Mouse (Mus musculus) erythroblast, adult 5-6 weeks (primary cell): ENCODE measurements around the gene Cfap46. TPM values are rescaled to one million over a fixed set of nuclear protein-coding genes. Genes with fewer than 3 reads are reported as not detected.

Source experiments
- ATAC-seq: replicated peaks from 2 replicates; pipeline ENCODE4 v1.8.0; 2016; ENCODE audit warnings: moderate number of reproducible peaks, mild to moderate bottlenecking, moderate TSS enrichment, inconsistent platforms; ENCODE audit not compliant: poor library complexity, low FRiP score, severe bottlenecking
- total RNA-seq, 2 experiments: library from RNA; stranded (forward) in 1 of 2; stranded (reverse) in 1 of 2; fragments of 150-400 nt in 1 of 2; fragments of 200-764, 138-1000 nt in 1 of 2; gene quantifications; 2 replicates each; pipeline versions ENCODE4 v1.2.3 to v1.2.4; 2015 to 2017; ENCODE audit warnings: low replicate concordance in 2 of 2

Cfap46 gene
- total RNA-seq (2015; ENCODE audit: low replicate concordance), result 0.21 TPM in 1 of 2 replicates, not detected in the other
- not detected in 2 replicates for total RNA-seq (2017; ENCODE audit: low replicate concordance)

DNA sequence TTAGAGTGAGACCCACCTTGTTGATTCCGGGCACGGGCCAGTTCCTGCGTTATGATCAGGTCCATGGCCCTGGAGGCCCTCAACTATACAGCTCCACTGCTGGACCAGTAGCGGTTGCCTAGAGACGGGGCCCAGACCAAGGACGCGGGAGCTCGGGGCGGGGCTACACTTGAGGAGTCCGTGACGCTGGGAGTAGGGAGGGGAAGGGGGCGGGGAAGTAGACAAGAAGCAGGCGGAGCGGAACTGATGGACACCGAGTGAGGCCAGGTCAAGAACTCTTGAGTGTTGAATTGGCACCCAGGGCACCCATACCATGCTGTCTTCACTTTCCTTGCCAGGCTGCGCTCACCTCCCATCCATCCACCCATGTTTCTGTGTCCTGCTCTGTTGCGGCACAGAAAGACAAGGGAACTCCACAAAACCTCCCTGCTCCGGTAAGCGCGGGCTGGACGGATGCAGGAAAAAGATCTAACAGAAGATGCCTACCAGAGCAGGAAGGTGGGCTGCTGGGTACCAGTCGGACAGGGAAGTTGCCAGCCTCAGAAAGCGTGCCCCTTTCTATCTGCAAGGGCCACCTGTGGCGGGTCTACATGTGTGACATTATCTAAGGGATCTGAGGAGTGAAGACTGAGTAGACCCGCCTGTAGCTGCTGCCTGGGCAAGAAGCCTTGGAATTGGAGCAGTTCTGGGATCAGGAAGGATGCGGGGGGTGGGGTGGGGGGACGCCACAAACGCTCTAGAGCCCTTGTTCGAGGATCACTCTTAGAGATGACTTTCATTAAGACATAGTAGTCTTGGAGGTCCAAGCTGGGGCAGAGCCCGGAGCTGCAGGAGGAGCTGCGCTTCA is at the start of gene Cfap46:
Gene Cfap46 (minus strand): TSS at position 112 of the 847 bp plus-strand sequence.
- ATAC-seq, result no peak

DNA sequence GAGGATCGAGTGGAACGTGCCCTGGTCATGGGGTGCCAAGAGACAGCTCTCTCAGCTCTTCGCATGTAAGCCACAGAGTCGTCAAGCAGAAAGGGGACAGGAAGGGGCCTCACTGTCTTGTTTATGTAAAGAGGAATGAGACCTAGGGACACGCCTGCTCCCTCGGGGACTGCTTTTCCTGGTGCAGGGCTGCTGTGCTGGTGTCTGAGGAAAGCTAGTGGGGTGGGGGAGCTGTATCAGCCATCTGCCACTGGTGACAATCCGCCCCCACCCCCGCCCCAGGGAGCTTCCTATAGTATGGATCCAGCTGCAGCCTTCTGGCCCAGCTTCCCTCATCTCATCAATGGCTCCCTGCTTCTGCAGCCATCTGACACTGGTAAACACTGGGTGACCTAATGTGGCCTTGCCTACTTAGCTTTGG is 47.7 kb upstream of the Cfap46 start:
- no peak for ATAC-seq

DNA sequence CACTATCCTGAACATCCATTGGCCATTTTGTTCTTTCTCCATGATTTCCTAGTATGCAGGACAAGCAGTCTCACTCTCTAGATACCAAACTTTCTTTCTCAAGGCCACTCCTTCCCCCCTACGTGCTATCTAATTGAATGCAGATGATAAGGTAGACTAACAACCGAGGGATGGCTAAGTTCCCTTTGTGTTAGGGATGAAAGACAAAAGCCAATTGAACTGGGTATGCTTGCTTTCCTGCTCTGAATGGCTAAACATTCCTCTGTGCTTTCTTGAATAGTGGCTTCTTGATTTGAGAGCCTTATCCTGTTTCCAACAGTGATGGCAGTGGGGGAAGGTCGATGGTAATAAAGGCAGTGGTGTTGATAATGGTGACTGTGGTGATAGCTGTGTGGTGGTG is 43.5 kb upstream of the Cfap46 start:
- no peak for ATAC-seq

DNA sequence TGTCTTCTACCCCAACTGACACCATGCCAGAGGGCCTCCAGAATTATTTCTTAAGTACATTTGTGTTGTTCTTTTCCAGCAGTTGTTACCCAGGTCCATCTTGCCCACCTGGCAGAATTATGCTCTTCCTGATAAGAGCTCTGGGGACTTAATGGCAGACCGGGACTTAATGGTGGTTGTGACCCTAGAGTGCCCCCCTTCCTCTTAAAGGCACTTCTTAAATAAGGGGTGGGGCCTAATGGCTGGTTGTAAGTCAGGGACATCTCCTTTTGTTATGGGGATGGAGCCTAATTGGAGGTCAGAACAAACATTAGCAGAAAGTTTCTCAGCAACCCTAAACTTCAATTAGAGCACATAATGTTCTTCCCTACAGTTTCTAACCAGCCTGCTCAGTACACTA is 42.0 kb upstream of the Cfap46 start:
- ATAC-seq, result no peak

DNA sequence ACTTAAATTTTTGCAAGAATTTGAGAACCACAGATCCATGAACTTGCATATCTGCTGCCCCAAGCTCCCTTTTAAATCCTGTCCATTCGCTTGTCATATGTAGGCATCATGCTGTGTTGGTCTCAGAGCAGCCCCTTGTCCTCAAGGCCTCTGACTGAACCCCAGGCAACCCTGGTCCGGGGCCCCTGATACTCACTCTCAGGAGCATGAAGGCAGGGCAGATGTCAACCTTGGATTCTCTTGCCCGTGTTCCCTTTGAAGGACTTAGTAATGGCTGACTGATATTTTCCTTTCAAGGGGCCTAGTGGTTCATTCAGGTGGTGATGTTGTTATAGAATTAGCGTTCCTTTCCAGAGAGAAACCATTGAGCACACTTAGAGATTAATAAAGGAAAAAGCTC is 40.4 kb upstream of the Cfap46 start:
- no peak for ATAC-seq

DNA sequence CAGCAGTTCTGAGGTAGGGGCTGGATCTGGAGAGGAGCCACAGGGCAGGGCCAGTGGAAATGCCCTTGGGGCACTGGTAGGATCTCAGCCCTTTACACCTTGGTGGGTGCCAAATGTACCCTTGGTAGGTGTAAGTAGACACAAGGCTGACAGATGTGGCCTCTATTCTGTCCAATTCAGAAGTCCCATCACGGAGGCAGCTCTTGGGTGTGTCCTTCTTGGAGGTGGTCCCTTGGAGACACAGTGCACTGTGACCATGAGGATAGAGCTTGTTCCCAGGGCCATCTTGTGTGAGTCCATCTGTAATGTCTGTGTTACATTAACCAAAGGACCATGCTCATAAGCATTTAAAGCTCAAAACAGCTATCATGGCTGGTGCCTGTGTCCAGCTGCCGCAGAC is 37.6 kb upstream of the Cfap46 start:
- ATAC-seq, result no peak

DNA sequence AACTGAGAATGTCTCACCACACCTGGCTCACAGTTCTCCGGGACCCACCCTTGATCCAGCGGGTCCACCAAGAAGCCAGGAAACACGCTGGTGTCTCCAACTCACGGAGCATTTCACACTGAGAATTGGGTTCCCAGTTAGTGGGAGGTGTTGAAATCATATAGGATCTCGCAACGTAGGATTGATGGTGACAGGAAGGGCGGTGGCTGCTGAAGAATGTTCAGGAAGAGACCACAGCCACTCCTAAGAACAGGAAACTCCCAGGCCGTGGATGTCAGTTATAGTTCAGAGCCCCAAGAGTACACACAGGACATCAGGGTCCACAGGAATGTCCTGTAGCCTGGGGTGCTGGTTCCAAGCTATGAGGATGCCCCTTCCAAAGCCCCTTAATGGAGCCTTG is 34.2 kb upstream of the Cfap46 start:
- no peak for ATAC-seq

DNA sequence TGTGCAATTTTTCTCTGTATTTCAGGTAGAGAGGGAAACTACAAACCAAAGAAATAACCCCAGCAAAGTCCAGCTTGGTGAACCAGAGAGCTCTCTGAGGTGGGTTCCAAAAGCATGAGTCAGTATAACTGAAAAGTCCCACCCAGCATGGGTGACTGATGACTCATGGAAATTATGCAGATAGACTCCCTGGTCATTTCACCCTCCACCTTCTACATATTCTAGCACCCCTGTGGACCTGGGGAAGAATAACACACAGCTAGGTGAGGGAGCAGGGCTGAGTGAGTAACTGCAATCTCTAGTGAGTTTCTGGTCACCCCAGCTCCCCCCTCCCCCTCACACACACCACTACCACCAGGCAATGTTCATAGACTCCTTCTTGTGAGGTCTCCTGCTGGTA is 28.2 kb upstream of the Cfap46 start:
- no peak for ATAC-seq

DNA sequence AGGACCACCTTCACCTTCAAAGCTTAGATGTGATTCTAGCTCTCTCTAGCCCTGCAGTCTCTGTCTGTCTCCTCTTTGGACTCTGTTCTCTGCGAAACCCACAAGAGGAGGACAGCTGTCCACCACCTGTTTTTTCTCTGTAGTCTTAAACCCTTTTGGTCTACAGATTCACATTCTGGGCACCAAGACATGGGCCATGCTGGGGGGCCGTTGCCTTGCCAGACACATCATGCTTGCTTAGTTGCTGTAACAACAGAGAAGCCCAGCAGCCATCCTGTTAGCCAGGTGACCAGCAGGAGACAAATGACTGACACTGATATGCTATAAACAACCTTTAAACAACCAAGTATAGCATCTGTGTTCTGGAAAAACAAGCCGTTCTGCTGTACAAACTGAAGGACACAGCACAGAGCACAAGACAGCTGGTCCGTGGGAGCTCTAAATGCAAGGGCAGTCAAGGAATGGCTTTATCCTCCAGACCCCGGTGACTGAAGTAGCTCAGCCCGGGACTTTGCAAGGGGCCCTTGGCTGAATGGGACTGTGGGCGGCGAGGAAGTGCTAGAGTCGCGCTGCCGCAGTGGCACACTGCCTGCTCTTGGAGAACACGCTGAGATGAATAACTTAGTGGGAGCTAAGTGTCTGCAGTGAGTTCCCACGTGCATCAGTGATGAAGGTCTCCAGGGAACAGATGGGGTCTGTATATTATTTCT is 22.9 kb upstream of the Cfap46 start:
- no peak for ATAC-seq

DNA sequence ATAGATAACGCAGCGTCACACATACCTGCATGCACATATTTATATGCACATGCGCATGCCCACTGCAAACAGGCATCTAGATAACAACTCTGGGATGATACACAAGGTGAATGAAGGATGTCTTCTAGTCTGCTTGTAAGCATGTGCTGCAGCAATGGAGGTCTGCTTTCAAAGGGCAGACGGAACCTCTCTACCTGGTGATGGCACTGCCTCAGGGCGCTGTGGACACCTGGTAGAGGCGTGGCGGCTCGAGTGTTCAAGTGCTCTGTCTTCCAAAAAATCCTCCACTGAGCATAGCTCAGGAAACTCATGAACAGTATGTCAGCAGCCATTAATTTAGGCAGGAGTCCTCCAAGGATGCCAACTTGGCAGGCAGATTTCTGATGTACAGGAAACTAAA is 22.2 kb upstream of the Cfap46 start:
- ATAC-seq, result no peak

DNA sequence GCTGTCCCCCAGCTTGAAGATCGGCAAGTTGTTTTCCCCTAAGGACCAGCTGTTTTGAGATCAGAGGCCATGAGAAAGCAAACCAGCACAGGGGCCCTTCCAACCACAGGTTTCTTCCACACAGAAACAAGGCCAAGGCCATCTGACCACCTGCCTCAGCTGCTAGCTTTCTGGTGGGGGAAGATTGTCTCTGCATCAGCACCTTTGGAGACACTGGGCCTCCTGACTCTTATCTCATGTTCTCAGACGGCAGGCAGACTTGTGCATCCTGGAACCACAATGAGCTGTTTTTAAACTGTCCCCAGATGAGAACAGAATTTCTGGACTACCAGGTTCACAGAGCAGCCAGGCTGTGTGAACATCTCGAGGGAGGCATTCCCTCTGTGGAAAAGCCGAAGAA is 21.5 kb upstream of the Cfap46 start:
- no peak for ATAC-seq

DNA sequence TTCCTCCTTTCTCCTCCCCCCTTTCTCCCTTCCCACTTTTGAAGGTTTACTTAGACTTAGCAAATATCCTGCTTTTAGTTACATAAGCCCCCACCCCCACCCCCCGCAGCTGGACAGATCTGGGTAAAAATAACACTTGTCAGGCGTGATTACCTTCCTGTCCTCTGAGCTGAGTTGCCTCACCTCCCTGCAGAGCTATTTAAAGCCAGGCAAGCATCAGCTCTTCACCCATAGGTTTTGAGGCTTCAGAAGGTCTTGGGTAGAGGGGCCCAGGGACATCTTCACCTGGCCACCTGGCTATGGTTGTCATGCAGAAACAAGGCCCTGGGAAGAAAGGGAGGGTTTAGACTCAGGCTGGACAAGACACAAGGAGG is 20.2 kb upstream of the Cfap46 start:
- ATAC-seq, result no peak

DNA sequence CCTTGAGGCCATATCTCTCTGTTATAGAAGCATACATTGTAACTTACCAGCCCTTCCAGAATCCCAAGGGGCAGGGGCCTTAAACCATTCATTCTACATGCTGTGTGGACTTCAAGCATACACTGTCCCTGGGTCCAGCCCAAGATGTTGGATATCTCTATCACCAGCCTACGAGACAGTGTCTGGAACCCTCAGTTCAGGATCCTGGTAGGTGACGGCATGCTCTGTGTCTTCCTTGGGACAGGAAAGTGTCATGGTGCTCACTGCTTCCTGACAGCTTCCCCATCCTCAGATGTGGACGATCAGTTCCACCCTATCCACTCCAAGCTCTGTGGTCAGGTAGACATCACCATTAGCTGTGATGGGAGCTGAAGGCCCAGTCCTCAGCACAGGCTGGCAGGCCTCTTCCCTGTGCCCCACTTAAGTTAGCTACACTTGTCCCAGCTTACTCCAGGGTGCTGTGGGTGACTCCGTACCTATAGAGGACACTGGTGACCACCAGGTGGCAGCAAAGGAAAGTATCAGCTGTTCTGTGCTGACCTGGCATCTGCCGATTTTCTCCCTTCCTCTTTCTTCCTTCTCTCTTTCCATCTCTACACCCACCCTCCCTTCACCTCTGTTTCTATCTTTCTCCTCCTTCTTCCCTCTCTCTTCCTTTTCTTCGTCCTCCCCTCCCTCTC is 19.7 kb upstream of the Cfap46 start:
- peak; percentile 75; the same call in 1 of the 2 replicates for ATAC-seq

DNA sequence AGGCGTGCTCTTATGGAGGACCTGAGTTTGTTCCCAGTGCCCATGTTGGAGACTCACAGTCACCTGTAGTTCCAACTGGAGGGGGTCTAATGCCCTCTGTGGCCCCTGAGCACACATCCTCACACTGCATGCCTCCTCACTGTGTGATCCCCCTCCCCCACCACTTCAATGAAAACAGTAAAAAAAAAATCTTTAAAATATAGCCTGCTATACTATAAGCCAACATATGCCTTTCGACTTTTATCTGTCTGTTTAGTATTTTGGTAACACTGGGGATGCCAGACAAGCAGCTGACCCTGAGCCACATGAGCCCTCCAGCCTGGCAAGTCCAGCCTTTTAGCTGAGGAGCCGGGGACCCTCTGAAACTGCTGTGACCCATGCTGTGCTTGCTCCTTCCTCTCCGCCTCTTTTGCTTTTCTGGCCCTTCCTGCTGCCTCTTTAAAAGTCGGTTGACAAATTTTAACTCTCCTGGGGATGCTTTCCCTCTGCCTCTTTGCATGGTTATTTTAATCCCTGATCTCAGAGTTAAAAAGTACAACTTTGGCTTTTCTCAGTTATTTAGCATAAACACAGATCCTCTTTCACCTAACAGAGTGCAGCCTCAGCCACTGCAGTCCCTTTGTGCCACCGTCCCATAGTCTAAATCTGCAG is 18.2 kb upstream of the Cfap46 start:
- no peak for ATAC-seq

DNA sequence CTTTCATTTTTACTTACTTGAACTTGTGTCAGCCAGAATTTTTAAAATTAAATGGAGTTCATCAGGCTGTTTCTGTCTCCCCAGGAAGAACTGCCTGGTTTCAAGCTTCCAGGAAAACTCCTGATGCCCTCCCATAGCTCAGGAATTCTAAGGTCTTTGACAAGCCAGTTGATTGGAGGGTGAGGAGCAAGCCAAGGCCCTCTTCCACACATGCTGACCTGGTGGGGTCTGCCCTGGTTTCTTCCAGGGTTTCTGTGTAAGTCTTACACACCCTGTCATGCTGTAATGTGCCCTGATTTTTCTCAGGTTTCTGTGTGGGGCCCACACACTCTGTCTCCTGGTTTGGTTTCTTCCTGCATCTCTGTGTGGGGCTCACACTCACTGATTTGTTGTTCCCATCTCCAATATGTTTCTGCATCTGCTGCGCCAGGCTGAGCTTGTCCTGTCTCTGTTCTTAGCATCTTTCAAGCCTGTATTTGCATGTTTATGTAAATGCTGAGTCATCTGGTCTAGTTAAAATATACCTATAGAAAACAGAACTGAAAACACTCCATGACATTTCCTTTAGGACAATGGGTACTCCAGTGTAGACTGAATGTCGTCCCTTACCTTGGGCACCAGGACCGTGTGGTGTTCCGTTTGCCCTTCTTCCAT is 9.2 kb upstream of the Cfap46 start:
- ATAC-seq, result no peak

DNA sequence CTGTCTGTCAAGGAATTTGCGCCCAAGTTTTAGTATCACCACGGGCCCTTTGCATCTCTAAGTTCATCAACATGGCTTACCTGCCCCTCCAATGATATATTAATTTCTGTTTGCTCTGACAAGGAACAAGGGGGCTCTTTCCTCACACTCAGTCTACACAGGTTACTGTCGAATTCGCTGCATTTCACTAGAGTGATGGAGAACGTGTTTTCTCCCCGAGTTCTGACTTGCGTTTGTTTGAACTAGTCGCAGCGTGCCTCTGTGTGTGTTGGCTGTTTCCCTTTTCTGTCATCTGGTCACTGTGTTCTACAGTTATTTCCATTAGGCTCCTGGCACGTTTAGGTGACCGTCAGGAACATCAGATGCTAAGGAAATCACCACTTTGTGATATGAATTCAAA is 8.6 kb upstream of the Cfap46 start:
- ATAC-seq, result no peak

DNA sequence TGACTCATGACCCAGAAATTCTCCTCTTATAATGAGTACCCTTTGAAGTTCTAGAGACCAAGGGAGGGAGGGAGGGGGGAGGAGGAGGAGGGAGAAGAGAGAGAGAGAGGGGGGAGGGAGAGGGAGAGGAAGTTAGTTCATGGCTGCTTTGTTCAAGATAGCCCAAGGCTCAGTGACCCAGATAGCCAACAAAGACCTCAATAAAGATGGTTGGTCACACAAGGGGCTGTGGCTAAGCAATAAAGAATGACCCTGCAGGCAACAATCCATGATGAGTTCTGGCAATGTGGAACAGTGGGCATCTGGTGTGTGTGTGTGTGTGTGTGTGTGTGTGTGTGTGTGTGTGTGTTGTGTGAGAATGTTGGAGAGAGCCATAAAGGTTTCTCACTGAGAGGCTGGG is 1.7 kb upstream of the Cfap46 start:
- ATAC-seq, result no peak

DNA sequence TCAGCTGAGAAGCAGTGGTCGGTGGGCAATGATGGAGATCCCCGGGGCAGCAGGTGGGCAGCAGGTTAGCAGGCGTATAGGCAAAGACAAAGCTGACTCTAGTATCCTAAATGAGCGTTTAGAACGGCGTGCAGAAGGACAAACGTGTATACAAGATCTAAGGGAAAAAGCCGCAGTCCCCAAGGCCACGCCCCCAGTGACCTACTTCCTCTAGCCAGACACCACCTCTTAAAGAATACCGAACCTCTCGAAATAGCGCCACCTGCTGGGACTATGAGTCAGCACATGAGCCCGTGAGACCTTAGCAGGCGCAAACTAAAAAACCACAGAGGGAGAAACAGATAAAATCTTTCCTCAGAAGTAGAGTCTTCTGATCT is 924 bp upstream of the Cfap46 start:
- ATAC-seq, result peak; percentile 66; the same call in 1 of the 2 replicates

DNA sequence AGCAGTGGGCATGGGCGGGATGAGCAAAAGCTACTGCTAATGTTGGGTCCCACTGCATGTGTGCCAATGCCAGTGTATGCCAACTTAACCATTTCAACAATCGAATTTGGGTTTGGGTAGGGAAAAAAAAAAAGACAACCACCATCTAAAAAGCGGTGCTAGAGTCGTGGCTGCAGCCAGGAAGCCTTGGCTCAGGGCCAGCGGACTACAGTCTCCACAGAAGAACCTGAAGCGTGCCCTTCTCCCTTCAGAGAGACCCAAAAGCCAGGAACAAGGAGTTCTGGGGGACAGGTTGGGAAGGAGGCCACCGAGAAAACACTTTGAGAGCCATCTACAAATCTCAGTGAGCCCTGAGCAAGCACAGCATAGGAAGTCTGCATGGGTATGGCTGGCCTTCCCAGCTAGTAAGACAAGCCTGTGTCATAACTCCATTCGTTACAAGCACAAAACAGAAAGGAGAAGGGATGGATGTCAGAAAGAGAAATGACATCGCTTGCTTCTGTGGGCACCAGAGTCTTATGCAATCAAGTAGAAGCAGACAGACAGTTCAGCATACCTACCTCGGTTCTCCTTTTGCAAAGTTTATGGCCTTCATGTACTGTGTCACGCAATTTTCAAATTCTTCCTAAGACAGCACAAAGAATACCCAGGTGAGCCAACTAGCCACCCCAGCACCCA is 1.6 kb downstream of the Cfap46 start:
- no peak for ATAC-seq
